Mouse (Mus musculus) midbrain, embryonic 14.5 days (tissue): ENCODE measurements around the gene Kif1b. TPM values are rescaled to one million over a fixed set of nuclear protein-coding genes. Genes with fewer than 3 reads are reported as not detected.

Experiments
- polyA plus RNA-seq: library from polyadenylated mRNA; unstranded; fragments of >200 nt; fragmentation: Nextera tagmentation; extraction: Ambion mirVana; gene quantifications from 2 replicates; pipeline ENCODE4 v1.2.1, GENCODE M21; 2014

Kif1b gene
- polyA plus RNA-seq, 1 experiment from 2014 or later: 202 TPM

Other genes starting within 250 kb of the Kif1b start
- 46.0 and 47.3 TPM in 2 replicates for gene Pex14, start 207.8 kb downstream of the Kif1b start, polyA plus RNA-seq
- 16.2 and 17.7 TPM in 2 replicates for gene Dffa, start 203.5 kb downstream of the Kif1b start, polyA plus RNA-seq
- gene Cort, start 180.9 kb downstream of the Kif1b start, polyA plus RNA-seq: 0.93 TPM in 1 of 2 replicates, not detected in the other
- gene Cenps, start 170.1 kb downstream of the Kif1b start, polyA plus RNA-seq: 16.9 and 20.2 TPM in 2 replicates
- 50.6 and 73.5 TPM in 2 replicates for gene Pgd, start 140.9 kb downstream of the Kif1b start, polyA plus RNA-seq
- gene Ube4b, start 119.1 kb upstream of the Kif1b start, polyA plus RNA-seq: 56.8 and 59.1 TPM in 2 replicates
- 0.50 TPM in 1 of 2 replicates, not detected in the other for gene Rbp7, start 147.3 kb upstream of the Kif1b start, polyA plus RNA-seq
- gene Tmem274, start 169.7 kb upstream of the Kif1b start, polyA plus RNA-seq: not detected in 2 replicates
- gene Nmnat1, start 177.5 kb upstream of the Kif1b start, polyA plus RNA-seq: 5.6 and 9.4 TPM in 2 replicates
- 48.9 and 49.7 TPM in 2 replicates for gene Lzic, start 177.5 kb upstream of the Kif1b start, polyA plus RNA-seq
- 93.6 and 95.3 TPM in 2 replicates for gene Ctnnbip1, start 210.5 kb upstream of the Kif1b start, polyA plus RNA-seq